Mouse (Mus musculus) liver, embryonic 11.5 days (tissue): Measurements from ENCODE around the gene Catsperz. TPM values are rescaled to one million over a fixed set of nuclear protein-coding genes. Genes with fewer than 3 reads are reported as not detected.
"Not testable (repeated sequence)": the region's sequence is repeated elsewhere in the genome, so short reads cannot be mapped to it uniquely, and the experiment has no call there.

Experiments used
- ATAC-seq: fragments of 200-750 bp; cut with Nextera tagmentation; replicated peaks from 2 replicates; pipeline ENCODE4 v1.8.0; 2017; ENCODE audit warnings: moderate number of reproducible peaks, mild to moderate bottlenecking, moderate TSS enrichment, moderate library complexity; ENCODE audit not compliant: low FRiP score
- DNase-seq: peaks from one replicate; pipeline ENCODE4 v3.0.0-alpha.2; 2017; ENCODE audit warnings: low spot score
- H3K27ac ChIP-seq: fragments of 300-500 bp; sonication (generic); 2 replicates; pipeline ENCODE4 v1.5.1; 2014; ENCODE audit warnings: mild to moderate bottlenecking, low read depth, low read length, control low read depth
- H3K27me3 ChIP-seq: fragments of 300-500 bp; sonication (generic); replicated peaks from 2 replicates; pipeline ENCODE4 v1.6.1; 2014; ENCODE audit warnings: low read length, mixed read lengths; ENCODE audit not compliant: control insufficient read depth, insufficient read depth
- H3K36me3 ChIP-seq: fragments of 300-500 bp; sonication (generic); 2 replicates; pipeline ENCODE4 v1.6.1; 2014; ENCODE audit warnings: mild to moderate bottlenecking, low read length, moderate library complexity, mixed read lengths; ENCODE audit not compliant: control insufficient read depth, insufficient read depth
- H3K4me1 ChIP-seq: fragments of 300-500 bp; sonication (generic); replicated peaks from 2 replicates; pipeline ENCODE4 v1.6.1; 2014; ENCODE audit warnings: low read length, mixed read lengths; ENCODE audit not compliant: control insufficient read depth, insufficient read depth
- H3K4me2 ChIP-seq: fragments of 300-500 bp; sonication (generic); 2 replicates; pipeline ENCODE4 v1.6.1; 2014; ENCODE audit warnings: mild to moderate bottlenecking, control low read depth, moderate library complexity
- H3K4me3 ChIP-seq: fragments of 300-500 bp; sonication (generic); 2 replicates; pipeline ENCODE4 v1.5.1; 2014; ENCODE audit warnings: low read depth, low read length, control low read depth
- H3K9ac ChIP-seq: fragments of 300-500 bp; sonication (generic); 2 replicates; pipeline ENCODE4 v1.6.1; 2014; ENCODE audit warnings: low read depth, low read length, control low read depth
- H3K9me3 ChIP-seq: fragments of 300-500 bp; sonication (generic); 2 replicates; pipeline ENCODE4 v1.6.1; 2016; ENCODE audit warnings: low read length, inconsistent platforms, mixed read lengths; ENCODE audit not compliant: control insufficient read depth
- WGBS: fragments of 180-500 bp; shearing (Covaris S2); extraction: QIAGEN DNeasy Blood & Tissue Kit; methylation state at CpG from one replicate; pipeline ENCODE4 v1.1.7; 2014; 5-methylcytosine and 5-hydroxymethylcytosine counted together
- polyA plus RNA-seq: library from polyadenylated mRNA; unstranded; fragments of >200 nt; fragmentation: Nextera tagmentation; extraction: Ambion mirVana; gene quantifications from 2 replicates; pipeline ENCODE4 v1.2.1, GENCODE M21; 2014

Catsperz gene
- polyA plus RNA-seq, 1 experiment from 2014 or later, result 0.49 TPM

GRCm38 (mm10) chr19:6895608-6896305, 29.4 kb downstream of the Catsperz start:
- H3K4me1 ChIP-seq, DNase-seq, H3K4me2 ChIP-seq, H3K9me3 ChIP-seq, H3K27ac ChIP-seq, H3K27me3 ChIP-seq, H3K4me3 ChIP-seq, H3K9ac ChIP-seq, H3K36me3 ChIP-seq, ATAC-seq: not testable (repeated sequence)
- 77% methylated on average over 18 of the region's 18 CpGs for WGBS

- DNase-seq, result no peak
Observed at GRCm38 (mm10) chr19:6893731-6894451, 31.3 kb downstream of the Catsperz start.

GRCm38 (mm10) chr19:6892512-6892911, 32.7 kb downstream of the Catsperz start:
- Histone ChIP-seq H3K4me1 (no peaks in the 10 kb centered on the region), H3K27me3 (no peaks in the 10 kb centered on the region), H3K9me3 (no peaks in the 10 kb centered on the region), H3K27ac (no peak overlapping the region), H3K36me3 (no peaks in the 10 kb centered on the region), H3K4me2 (no peak overlapping the region), H3K4me3 (no peak overlapping the region), H3K9ac (no peak overlapping the region)
- 53% methylated on average over 4 of the region's 4 CpGs for whole genome bisulfite sequencing
- no peak for ATAC-seq
- DNase-seq, result no peak

More at GRCm38 (mm10) chr19:6893731-6894451, 31.3 kb downstream of the Catsperz start:
- Histone ChIP-seq H3K4me2 (no peak overlapping the region), H3K9me3 (no peaks in the 10 kb centered on the region), H3K36me3 (no peaks in the 10 kb centered on the region), H3K4me1 (no peaks in the 10 kb centered on the region), H3K27ac (no peak overlapping the region), H3K27me3 (no peaks in the 10 kb centered on the region), H3K4me3 (no peak overlapping the region), H3K9ac (no peak overlapping the region)
- no peak for ATAC-seq
- 87% methylated on average over 14 of the region's 14 CpGs for WGBS

- H3K36me3 ChIP-seq, result no peaks in the 10 kb centered on the region
- WGBS, result 77% methylated on average over 4 of the region's 4 CpGs
- H3K9ac ChIP-seq, result no peak overlapping the region
- no peaks in the 10 kb centered on the region for H3K4me1 ChIP-seq
- H3K27ac ChIP-seq, result no peak overlapping the region
- ATAC-seq (no peak), DNase-seq (no peak)
- no peak overlapping the region for H3K4me3 ChIP-seq
- no peak overlapping the region for H3K4me2 ChIP-seq
- no peaks in the 10 kb centered on the region for H3K27me3 ChIP-seq
- H3K9me3 ChIP-seq, result no peaks in the 10 kb centered on the region
Observed at GRCm38 (mm10) chr19:6877965-6878364, 47.2 kb downstream of the Catsperz start.

- H3K9ac ChIP-seq, result no peak overlapping the region
- H3K27ac ChIP-seq, result no peak overlapping the region
- no peaks in the 10 kb centered on the region for H3K4me1 ChIP-seq
- H3K9me3 ChIP-seq, result no peaks in the 10 kb centered on the region
- H3K4me2 ChIP-seq, result no peak overlapping the region
- DNase-seq (no peak), ATAC-seq (no peak)
- no peaks in the 10 kb centered on the region for H3K36me3 ChIP-seq
- no peak overlapping the region for H3K4me3 ChIP-seq
- H3K27me3 ChIP-seq, result no peaks in the 10 kb centered on the region
Observed at GRCm38 (mm10) chr19:6876799-6877198, 48.4 kb downstream of the Catsperz start.

- H3K4me3 ChIP-seq, result no peak overlapping the region
- DNase-seq (no peak), ATAC-seq (no peak)
- H3K9me3 ChIP-seq, result no peaks in the 10 kb centered on the region
- H3K4me2 ChIP-seq, result no peak overlapping the region
- no peaks in the 10 kb centered on the region for H3K4me1 ChIP-seq
- no peaks in the 10 kb centered on the region for H3K27me3 ChIP-seq
- no peak overlapping the region for H3K27ac ChIP-seq
- no peaks in the 10 kb centered on the region for H3K36me3 ChIP-seq
- H3K9ac ChIP-seq, result no peak overlapping the region
- 74% methylated on average over 6 of the region's 6 CpGs for WGBS
Observed at GRCm38 (mm10) chr19:6875834-6876233, 49.3 kb downstream of the Catsperz start.

GRCm38 (mm10) chr19:6874257-6874656, 50.9 kb downstream of the Catsperz start:
- Histone ChIP-seq H3K9me3 (no peaks in the 10 kb centered on the region), H3K4me3 (no peak overlapping the region), H3K27ac (no peak overlapping the region), H3K4me1 (no peaks in the 10 kb centered on the region), H3K4me2 (no peak overlapping the region), H3K27me3 (no peaks in the 10 kb centered on the region), H3K36me3 (no peaks in the 10 kb centered on the region), H3K9ac (no peak overlapping the region)
- ATAC-seq, result no peak
- 47% methylated on average over 1 of the region's 1 CpGs for WGBS
- DNase-seq, result no peak

GRCm38 (mm10) chr19:6872701-6873100, 52.5 kb downstream of the Catsperz start:
- H3K27ac ChIP-seq, result no peak overlapping the region
- 63% methylated on average over 3 of the region's 3 CpGs for WGBS
- H3K4me3 ChIP-seq, result no peak overlapping the region
- DNase-seq (no peak), ATAC-seq (no peak)
- H3K27me3 ChIP-seq, result no peaks in the 10 kb centered on the region
- no peaks in the 10 kb centered on the region for H3K4me1 ChIP-seq
- no peaks in the 10 kb centered on the region for H3K9me3 ChIP-seq
- H3K4me2 ChIP-seq, result no peak overlapping the region
- H3K36me3 ChIP-seq, result no peaks in the 10 kb centered on the region
- H3K9ac ChIP-seq, result no peak overlapping the region
